Mouse (Mus musculus): ENCODE results near the gene Ccnt1. TPM values are rescaled to one million over a fixed set of nuclear protein-coding genes. Genes with fewer than 3 reads are reported as not detected.

Gene Ccnt1
- polyA plus RNA-seq, 1 experiment from 2014 or later, result 67.8 TPM

DNA sequence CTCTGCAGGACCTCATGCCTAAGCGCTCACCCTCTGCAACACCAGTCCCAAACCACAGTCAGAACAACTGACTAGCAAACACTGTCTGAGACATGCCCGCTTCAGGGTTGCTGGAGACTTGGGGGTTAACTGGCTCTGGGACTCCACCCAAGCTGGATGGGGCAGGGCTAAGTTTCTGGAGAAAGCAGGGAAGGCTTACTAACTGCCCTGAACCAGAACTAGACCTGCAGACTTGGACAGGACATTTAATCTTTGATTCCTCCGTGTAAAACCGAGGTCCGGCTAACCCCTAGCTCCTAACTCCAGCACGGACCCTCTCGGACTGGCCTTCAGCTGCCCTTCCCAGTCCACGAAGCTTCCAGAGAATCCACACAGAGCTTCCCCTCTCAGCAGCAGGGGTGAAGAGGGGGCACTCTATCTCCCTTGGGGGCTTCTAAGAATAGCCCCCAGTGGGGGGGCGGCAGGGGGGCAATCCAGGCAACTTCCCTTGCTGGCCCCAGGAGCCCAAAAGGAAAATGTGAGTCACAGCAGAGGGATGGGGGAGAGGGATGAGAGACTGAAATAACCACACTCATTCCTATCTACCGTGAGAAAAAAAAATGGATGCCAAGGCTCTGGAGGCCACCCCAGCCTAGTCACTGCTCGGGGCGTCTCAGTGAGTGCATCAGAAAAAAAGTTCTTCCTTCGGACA, 31.6 kb upstream of the Ccnt1 start:
- H3K4me2 ChIP-seq (replicated peaks; ENCODE audit: low read depth, low read length), result no peak overlapping the region
- H3K9me3 ChIP-seq (ENCODE audit: control insufficient read depth, low read length), result no peaks in the 10 kb centered on the region
- WGBS, result 69% methylated on average over 13 of the region's 13 CpGs
- no peak overlapping the region for H3K4me3 ChIP-seq (ENCODE audit: low read depth, low read length)
- H3K4me1 ChIP-seq (replicated peaks; ENCODE audit: control insufficient read depth, insufficient read depth, low read length), result no peaks in the 10 kb centered on the region; the same call in 1 of the 2 replicates
- H3K27me3 ChIP-seq (ENCODE audit: control insufficient read depth, insufficient read depth, low read length), result no peaks in the 10 kb centered on the region
- no peak for ATAC-seq (ENCODE audit: low FRiP score)
- H3K9ac ChIP-seq (ENCODE audit: low read depth, low read length), result no peak overlapping the region
- no peak for DNase-seq (ENCODE audit: low spot score)
- H3K36me3 ChIP-seq (ENCODE audit: control insufficient read depth, insufficient read depth, low read length), result peaks cover 10% of the 10 kb centered on the region
- no peak overlapping the region for H3K27ac ChIP-seq (ENCODE audit: low read depth, low read length)

DNA sequence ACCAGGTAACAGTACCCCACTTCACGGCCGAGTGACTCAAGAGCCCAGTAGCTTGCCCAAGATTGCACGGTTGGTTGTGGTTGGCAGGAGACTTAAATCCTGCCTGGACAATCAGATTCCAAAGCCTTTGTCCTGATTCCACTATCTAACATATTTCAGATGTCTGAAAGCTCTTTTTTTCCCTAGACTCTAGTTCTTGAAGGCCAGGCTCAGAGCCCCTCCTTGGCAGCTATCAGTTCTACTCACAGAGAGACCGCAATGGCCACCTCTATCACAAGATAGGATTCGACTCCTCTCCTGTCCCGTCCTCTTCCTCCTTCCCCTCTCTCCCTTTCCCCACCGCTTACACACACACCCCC, 31.1 kb upstream of the Ccnt1 start:
- Histone ChIP-seq H3K9ac (ENCODE audit: low read depth, low read length) (no peak overlapping the region), H3K36me3 (ENCODE audit: control insufficient read depth, insufficient read depth, low read length) (peaks cover 10% of the 10 kb centered on the region), H3K4me1 (replicated peaks; ENCODE audit: control insufficient read depth, insufficient read depth, low read length) (no peaks in the 10 kb centered on the region; the same call in 1 of the 2 replicates), H3K4me2 (replicated peaks; ENCODE audit: low read depth, low read length) (no peak overlapping the region), H3K27ac (ENCODE audit: low read depth, low read length) (no peak overlapping the region), H3K4me3 (ENCODE audit: low read depth, low read length) (no peak overlapping the region; the same call in 1 of the 2 replicates), H3K9me3 (ENCODE audit: control insufficient read depth, low read length) (no peaks in the 10 kb centered on the region), H3K27me3 (ENCODE audit: control insufficient read depth, insufficient read depth, low read length) (no peaks in the 10 kb centered on the region)
- DNase-seq (ENCODE audit: low spot score) (no peak), ATAC-seq (ENCODE audit: low FRiP score) (no peak)
- 85% methylated on average over 7 of the region's 7 CpGs for WGBS

DNA sequence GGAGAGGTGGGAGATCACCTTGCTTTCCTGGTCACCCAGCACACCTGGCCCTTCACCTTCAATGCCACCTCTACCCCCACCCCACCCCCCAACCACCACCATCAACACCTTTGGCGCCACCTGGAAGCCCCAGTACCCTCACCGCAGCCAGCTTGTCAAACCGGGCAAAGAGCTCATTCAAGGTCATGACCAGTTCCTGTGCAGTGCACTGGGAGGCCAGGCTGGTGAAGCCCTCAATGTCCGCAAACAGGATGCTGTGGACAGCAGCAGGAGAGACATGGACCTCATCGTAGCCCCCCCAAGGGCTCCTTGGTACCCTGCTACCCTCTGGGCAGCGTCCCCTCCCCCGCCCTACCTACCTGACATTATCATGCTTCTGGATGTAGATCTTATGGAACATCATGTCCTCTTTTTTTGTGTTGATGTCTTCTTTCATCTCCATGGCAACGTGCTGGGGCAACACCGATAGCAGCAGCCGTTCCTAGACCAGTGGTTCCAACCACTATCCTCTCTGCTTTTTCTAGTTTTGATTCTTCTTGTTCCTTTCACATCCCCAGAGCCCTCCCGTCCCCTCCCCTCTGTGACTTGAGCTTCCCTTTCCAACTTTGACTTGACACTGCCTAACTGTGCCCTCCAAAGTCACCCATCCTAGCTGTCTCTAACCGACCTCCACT, 29.4 kb upstream of the Ccnt1 start:
- H3K27me3 ChIP-seq (ENCODE audit: control insufficient read depth, insufficient read depth, low read length), result no peaks in the 10 kb centered on the region
- no peak for DNase-seq (ENCODE audit: low spot score)
- H3K9ac ChIP-seq (ENCODE audit: low read depth, low read length), result no peak overlapping the region
- no peak overlapping the region for H3K4me3 ChIP-seq (ENCODE audit: low read depth, low read length)
- H3K4me2 ChIP-seq (replicated peaks; ENCODE audit: low read depth, low read length), result no peak overlapping the region
- H3K4me1 ChIP-seq (replicated peaks; ENCODE audit: control insufficient read depth, insufficient read depth, low read length), result no peaks in the 10 kb centered on the region; the same call in 1 of the 2 replicates
- H3K27ac ChIP-seq (ENCODE audit: low read depth, low read length), result no peak overlapping the region
- 86% methylated on average over 12 of the region's 12 CpGs for WGBS
- H3K36me3 ChIP-seq (ENCODE audit: control insufficient read depth, insufficient read depth, low read length), result peaks cover 15% of the 10 kb centered on the region
- no peaks in the 10 kb centered on the region for H3K9me3 ChIP-seq (ENCODE audit: control insufficient read depth, low read length)
- ATAC-seq (ENCODE audit: low FRiP score), result no peak

DNA sequence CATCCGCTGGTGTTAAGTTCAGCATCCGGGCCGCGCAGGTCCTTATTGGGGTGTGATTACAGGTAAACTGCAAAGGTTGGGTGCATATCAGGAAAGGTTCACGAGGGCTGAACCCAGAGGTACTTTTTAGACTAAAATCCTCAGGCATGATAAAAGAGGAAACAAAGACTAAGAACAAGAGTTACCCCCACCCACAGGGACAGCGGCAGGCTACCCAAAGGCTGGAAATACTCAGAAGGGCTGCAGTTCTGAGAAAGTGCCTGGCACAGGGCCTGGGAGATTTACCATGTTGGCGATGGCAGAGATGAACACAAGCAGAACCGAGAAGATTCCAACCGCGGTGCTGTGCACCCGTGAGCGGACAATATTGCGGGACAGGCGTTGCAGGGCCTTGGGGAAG, 25.9 kb upstream of the Ccnt1 start:
- peaks cover 12% of the 10 kb centered on the region for H3K36me3 ChIP-seq (ENCODE audit: control insufficient read depth, insufficient read depth, low read length)
- no peak overlapping the region for H3K4me2 ChIP-seq (replicated peaks; ENCODE audit: low read depth, low read length)
- H3K4me1 ChIP-seq (replicated peaks; ENCODE audit: control insufficient read depth, insufficient read depth, low read length), result no peaks in the 10 kb centered on the region
- no peaks in the 10 kb centered on the region for H3K9me3 ChIP-seq (ENCODE audit: control insufficient read depth, low read length)
- WGBS, result 95% methylated on average over 14 of the region's 14 CpGs
- no peak overlapping the region for H3K27ac ChIP-seq (ENCODE audit: low read depth, low read length)
- no peaks in the 10 kb centered on the region for H3K27me3 ChIP-seq (ENCODE audit: control insufficient read depth, insufficient read depth, low read length)
- H3K9ac ChIP-seq (ENCODE audit: low read depth, low read length), result no peak overlapping the region
- DNase-seq (ENCODE audit: low spot score), result no peak
- ATAC-seq (ENCODE audit: low FRiP score), result no peak
- H3K4me3 ChIP-seq (ENCODE audit: low read depth, low read length), result no peak overlapping the region

DNA sequence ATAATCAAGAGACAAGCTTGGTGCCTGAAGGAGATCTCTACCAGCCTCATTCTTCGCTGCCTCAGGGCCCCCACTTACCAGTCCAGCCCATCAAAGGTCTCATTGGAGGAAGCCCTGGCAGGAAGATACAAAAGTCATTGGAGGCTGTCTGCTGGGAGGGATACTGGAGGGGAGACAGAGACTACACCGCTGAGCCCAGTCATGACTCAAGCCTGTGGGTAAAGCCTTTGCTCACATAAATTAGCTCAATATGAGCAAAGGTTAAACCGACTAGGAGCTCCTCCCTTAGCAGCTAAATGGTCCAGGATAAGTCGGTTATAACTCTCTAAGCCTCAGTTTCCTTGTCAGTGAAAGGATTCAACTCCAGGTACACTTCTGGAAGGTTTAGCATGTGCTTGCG, 24.3 kb upstream of the Ccnt1 start:
- DNase-seq (ENCODE audit: low spot score), result no peak
- no peak for ATAC-seq (ENCODE audit: low FRiP score)
- WGBS, result 89% methylated on average over 5 of the region's 5 CpGs
- no peak overlapping the region for H3K9ac ChIP-seq (ENCODE audit: low read depth, low read length)
- H3K27ac ChIP-seq (ENCODE audit: low read depth, low read length), result no peak overlapping the region
- peaks cover 13% of the 10 kb centered on the region for H3K36me3 ChIP-seq (ENCODE audit: control insufficient read depth, insufficient read depth, low read length)
- H3K4me2 ChIP-seq (replicated peaks; ENCODE audit: low read depth, low read length), result no peak overlapping the region
- H3K27me3 ChIP-seq (ENCODE audit: control insufficient read depth, insufficient read depth, low read length), result no peaks in the 10 kb centered on the region
- no peak overlapping the region for H3K4me3 ChIP-seq (ENCODE audit: low read depth, low read length)
- no peaks in the 10 kb centered on the region for H3K9me3 ChIP-seq (ENCODE audit: control insufficient read depth, low read length)
- H3K4me1 ChIP-seq (replicated peaks; ENCODE audit: control insufficient read depth, insufficient read depth, low read length), result no peaks in the 10 kb centered on the region

DNA sequence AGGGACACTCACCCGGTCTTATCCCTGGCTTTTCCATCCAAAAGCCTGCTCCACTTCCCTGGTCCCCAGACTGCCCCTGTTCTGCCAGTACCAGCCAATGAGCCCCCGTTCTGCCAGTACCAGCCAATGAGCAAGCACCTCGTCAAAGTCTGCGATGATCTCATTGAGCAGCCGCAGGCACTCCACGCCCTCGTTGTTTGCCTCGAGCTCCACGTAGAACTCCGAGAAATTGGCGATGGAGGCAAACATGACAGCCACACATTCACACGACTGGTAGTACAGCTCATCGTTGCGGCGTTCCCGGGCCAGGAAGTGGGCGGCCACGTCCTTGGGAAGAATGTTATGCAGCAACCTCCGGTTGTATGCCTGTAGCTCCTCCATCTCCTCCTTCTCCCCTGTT, 23.5 kb upstream of the Ccnt1 start:
- no peak overlapping the region for H3K4me3 ChIP-seq (ENCODE audit: low read depth, low read length)
- no peaks in the 10 kb centered on the region for H3K9me3 ChIP-seq (ENCODE audit: control insufficient read depth, low read length)
- no peak overlapping the region for H3K4me2 ChIP-seq (replicated peaks; ENCODE audit: low read depth, low read length)
- WGBS, result 86% methylated on average over 19 of the region's 19 CpGs
- no peaks in the 10 kb centered on the region for H3K27me3 ChIP-seq (ENCODE audit: control insufficient read depth, insufficient read depth, low read length)
- no peak for ATAC-seq (ENCODE audit: low FRiP score)
- no peak for DNase-seq (ENCODE audit: low spot score)
- H3K9ac ChIP-seq (ENCODE audit: low read depth, low read length), result no peak overlapping the region
- H3K27ac ChIP-seq (ENCODE audit: low read depth, low read length), result no peak overlapping the region
- no peaks in the 10 kb centered on the region for H3K4me1 ChIP-seq (replicated peaks; ENCODE audit: control insufficient read depth, insufficient read depth, low read length)
- H3K36me3 ChIP-seq (ENCODE audit: control insufficient read depth, insufficient read depth, low read length), result peaks cover 13% of the 10 kb centered on the region

DNA sequence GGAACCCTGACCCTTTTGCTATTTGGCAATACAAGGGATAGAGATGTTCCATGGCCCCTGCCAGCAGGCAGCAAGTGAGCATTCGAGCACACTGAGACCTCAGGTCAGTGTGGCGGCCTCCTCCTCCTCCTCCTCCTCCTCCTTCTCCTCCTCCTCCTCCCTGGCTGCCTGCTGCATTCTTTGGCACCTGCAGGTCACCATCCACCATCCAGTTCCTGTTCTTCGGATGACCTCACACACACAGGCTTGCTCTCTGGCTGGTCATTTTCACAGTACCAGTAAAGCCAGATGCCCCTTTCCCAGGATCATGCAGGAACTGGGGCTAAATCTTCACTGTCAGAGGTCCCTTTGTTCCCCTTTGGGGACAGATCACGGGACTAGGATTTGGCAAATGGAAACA, 20.7 kb upstream of the Ccnt1 start:
- Histone ChIP-seq H3K9ac (ENCODE audit: low read depth, low read length) (no peak overlapping the region), H3K4me3 (ENCODE audit: low read depth, low read length) (no peak overlapping the region), H3K4me1 (replicated peaks; ENCODE audit: control insufficient read depth, insufficient read depth, low read length) (no peaks in the 10 kb centered on the region), H3K36me3 (ENCODE audit: control insufficient read depth, insufficient read depth, low read length) (peaks cover 8% of the 10 kb centered on the region), H3K9me3 (ENCODE audit: control insufficient read depth, low read length) (no peaks in the 10 kb centered on the region), H3K27me3 (ENCODE audit: control insufficient read depth, insufficient read depth, low read length) (no peaks in the 10 kb centered on the region), H3K27ac (ENCODE audit: low read depth, low read length) (no peak overlapping the region), H3K4me2 (replicated peaks; ENCODE audit: low read depth, low read length) (no peak overlapping the region)
- WGBS, result 78% methylated on average over 4 of the region's 4 CpGs
- DNase-seq (ENCODE audit: low spot score), result no peak
- ATAC-seq (ENCODE audit: low FRiP score), result no peak

DNA sequence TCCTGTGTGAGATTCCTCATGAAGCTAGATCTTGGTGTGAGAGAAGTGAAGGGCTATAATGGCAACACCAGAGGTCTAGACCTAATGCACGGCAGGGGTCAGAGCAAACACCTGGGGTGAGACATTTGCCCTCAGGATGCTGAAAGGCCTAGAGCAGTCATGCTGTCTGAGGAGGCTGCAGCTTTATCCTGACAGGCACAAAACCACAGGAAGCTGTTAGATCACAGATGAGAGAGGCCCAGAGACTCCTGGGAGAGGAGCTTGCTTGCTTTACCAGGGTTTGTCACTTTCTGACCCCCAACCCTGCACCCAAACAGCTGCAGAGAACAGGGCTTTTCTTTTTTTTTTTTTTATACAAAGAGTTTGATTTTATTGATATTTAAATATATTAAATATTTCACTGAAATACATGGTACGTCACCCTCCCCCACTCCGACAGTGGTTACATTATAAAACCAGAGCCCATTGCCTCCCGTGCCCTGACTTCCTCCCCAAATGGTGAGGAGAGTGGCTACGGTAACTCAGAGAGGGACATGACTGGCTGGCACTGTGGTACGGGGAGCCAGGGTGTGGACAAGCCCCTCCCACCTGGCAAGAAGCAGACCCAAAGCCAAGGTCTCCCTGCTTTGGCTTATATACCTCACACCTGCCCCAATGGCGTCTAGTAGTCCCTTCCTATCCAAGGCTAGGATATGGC, 19.1 kb upstream of the Ccnt1 start:
- Histone ChIP-seq H3K4me3 (ENCODE audit: low read depth, low read length) (no peak overlapping the region), H3K4me2 (replicated peaks; ENCODE audit: low read depth, low read length) (no peak overlapping the region), H3K27me3 (ENCODE audit: control insufficient read depth, insufficient read depth, low read length) (no peaks in the 10 kb centered on the region), H3K4me1 (replicated peaks; ENCODE audit: control insufficient read depth, insufficient read depth, low read length) (no peaks in the 10 kb centered on the region), H3K27ac (ENCODE audit: low read depth, low read length) (no peak overlapping the region), H3K9ac (ENCODE audit: low read depth, low read length) (no peak overlapping the region), H3K9me3 (ENCODE audit: control insufficient read depth, low read length) (no peaks in the 10 kb centered on the region), H3K36me3 (ENCODE audit: control insufficient read depth, insufficient read depth, low read length) (peaks cover 4% of the 10 kb centered on the region; the same call in 1 of the 2 replicates)
- WGBS, result 68% methylated on average over 7 of the region's 7 CpGs
- DNase-seq (ENCODE audit: low spot score) (no peak), ATAC-seq (ENCODE audit: low FRiP score) (no peak)

Measured in hindbrain, embryonic 11.5 days (tissue).